Mouse (Mus musculus) heart, postnatal 14 days (tissue): Measurements from ENCODE around the gene A730049H05Rik. TPM values are rescaled to one million over a fixed set of nuclear protein-coding genes. Genes with fewer than 3 reads are reported as not detected.

ENCODE experiments used
- DNase-seq, 2 experiments: peaks; one replicate each; pipeline ENCODE4 v3.0.0; 2021 to 2022
- intact Hi-C: fragments of 180-260 bp; cut with DNase I; formaldehyde crosslinking; loops from one replicate; pipeline ENCODE4 v1.15.1; 2025
- long read RNA-seq, 2 experiments: library from polyadenylated mRNA; stranded (forward); transcript quantifications; one replicate each; pipeline ENCODE4 v2.0.0; 2021
- total RNA-seq, 2 experiments: library from RNA; stranded (reverse); gene quantifications; 2 replicates each; pipeline ENCODE4 v1.2.3; 2021

Gene A730049H05Rik
- under 1 TPM; 0.12 to 0.22 TPM for total RNA-seq
- long read RNA-seq, experiment 1, result 0 reads
- long read RNA-seq, experiment 2, result 0 reads

DNA sequence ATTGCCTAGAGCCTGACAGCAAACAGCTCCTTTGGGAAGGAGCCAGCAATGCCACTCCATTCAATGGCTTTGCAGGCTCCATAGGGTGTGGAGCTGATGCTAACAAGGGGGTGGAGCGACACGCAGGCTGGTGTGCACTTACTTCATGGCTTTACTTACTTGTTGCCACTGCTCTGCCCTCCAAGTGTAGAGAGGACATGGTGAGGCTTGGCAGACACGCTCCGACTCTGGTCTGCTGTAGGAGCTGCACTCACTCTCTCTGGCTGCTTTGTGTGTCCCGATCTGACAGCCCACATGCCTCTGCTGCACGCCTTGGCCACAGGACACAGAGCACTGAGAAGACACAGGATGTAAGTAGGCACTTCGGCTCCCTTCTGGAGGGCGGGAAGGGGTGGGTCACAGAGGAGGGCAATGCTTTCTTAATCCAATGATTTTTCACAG, at the start of gene A730049H05Rik:
TSS of gene A730049H05Rik (plus strand) at position 168 of the 441 bp plus-strand sequence.
- DNase-seq, result no peak
- intact Hi-C loops, result no loop called here

DNA sequence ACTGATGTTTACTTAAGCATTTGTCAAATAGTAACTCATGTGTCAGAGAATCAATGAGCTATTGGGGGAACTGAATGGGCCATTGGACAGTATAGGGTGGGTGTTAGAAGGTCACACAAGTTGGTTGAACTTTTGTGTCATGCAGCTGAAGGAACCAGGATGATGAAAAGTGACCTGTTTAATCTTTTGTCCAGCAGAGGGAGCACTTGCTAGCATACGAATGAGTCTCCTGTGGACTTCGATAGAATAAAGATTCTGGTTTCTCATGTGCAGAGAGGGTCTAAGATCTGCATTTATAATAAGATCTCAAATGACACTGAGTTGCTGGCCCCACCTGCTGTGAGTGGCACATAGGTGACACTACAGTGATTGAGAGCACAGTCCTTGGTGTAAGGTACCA, 39.9 kb upstream of the A730049H05Rik start:
- DNase-seq, result peak in 1 of 2 experiments; percentile 49
- intact Hi-C loops, result no loop called here

DNA sequence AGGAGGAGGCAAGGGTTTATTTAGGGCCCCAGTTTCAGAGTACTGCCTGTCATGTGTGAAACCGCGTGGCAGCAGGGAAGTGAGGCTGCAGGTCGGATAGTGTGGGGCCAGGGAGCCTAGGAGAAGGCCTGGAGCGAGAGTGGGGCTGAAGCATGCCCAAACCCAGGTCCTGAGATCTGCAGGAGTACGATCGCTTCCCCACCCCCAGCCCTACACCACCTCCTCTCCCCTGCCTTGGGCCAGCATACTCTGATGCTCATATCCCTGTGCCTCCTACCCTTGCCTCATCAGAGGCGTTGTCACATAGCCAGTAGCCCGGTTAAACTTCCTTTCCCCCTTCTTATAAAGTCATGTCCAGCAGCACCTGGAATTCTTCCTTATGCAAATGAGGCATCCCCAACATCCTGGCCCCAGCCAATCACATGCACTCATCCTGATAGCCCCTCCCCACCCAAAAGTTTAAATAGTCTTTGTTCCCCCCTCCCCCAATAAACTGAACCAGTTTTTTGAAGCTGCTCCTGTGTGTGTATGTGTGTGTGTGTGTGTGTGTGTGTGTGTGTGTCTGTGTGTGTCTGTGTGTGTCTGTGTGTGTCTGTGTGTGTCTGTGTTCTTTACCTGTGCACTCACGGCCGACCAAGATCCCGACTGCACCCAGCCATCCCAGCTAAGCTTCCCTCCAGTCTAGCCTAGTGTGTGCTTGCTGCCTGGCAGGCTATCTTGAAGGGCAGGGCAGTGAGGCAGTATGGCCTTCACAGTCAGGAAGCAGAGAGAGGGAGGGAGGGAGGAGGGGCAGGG, 36.9 kb upstream of the A730049H05Rik start:
- intact Hi-C loops, result no loop called here
- no peak for DNase-seq

DNA sequence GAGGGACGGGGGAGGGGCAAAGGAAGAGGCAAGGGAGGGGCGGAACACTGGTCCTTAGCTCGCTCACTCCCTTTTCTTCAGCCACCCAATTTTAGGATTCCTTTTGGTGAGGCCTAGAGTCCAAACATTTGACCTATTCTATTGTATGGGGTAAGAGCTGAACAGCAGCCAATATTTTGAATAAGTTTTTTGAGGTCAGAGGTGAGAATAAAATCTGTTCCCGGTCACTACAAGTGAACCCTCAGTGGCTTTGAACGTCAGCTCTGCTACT, 36.4 kb upstream of the A730049H05Rik start:
- intact Hi-C loops, result no loop called here
- no peak for DNase-seq

DNA sequence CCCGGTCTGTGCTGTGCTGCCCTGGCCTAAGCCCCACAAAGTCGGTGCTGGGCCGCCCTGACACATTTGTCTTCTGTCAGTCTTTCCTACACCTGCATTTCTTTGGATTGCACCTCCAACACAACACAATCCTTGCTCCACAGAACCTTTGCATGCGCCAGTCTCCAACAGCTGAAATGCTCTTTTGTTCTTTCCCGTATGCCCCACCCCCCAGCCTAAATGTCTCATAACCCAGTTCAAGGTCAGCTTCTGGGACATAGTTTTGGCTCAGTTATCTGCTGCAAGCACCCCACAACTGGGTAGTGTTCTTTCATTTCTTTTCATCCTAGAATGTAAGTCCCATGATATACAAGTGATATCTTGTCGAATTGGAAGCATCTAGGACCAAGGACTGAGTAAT, 34.8 kb upstream of the A730049H05Rik start:
- DNase-seq, result no peak
- intact Hi-C loops, result no loop called here

DNA sequence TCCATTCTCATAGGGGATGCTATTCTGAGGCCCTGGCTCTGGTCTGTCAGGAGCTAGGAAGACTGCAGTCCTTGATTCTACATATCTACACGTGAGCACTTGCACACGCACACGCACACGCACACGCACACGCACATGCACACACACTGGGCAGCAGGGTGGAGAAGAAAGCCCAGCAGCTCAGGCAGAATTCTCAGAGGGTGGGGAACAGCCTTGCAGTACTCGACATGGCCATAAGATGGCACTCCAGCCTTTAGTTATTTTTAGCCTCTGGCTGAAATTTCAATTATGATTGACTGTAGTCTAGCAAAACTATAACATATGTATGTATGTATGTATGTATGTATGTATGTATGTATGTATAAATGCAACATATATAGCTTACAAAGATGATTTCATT, 31.5 kb upstream of the A730049H05Rik start:
- peak; percentile 63 to 73 for DNase-seq
- intact Hi-C loops, result loop anchor here (5.0 kb wide), 2 partner anchors 88 to 943 kb away; no protein-coding TSS in a partner anchor

DNA sequence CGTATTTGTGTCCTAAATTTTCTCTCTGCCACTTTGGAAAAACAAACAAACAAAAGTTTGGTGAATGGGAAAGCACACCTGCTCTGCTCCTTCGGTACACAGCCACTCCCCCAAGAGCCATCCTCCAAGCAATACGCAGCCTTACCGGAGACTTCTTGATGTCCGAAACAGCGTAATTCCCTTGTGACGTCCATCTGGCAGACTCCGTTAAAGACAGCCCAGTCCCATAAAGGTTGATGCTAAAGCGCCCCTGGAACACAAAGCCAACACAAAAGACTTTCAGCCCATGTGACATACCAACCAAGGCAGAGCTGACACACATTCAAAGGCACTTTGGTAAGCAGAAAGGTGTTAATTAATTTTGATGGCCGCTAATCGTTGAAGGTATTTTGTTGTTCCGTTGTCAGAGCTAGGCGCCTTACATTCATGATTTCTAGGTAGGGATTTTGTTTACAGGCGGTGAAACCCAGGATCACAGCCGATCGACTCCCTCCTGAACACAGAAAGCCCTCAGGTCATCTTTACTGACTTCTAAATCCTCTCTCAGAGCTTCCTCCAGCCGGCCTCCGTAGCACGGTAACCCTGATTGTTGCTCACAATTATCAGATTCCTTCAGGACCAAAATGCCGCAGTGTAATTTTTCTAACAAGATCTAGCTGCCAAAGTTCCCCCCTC, 29.4 kb upstream of the A730049H05Rik start:
- intact Hi-C loops, result loop anchor here (1.0 to 5.0 kb wide), 5 partner anchors 85 to 940 kb away; partner anchors contain the start of gene Adamts9
- DNase-seq, result no peak

DNA sequence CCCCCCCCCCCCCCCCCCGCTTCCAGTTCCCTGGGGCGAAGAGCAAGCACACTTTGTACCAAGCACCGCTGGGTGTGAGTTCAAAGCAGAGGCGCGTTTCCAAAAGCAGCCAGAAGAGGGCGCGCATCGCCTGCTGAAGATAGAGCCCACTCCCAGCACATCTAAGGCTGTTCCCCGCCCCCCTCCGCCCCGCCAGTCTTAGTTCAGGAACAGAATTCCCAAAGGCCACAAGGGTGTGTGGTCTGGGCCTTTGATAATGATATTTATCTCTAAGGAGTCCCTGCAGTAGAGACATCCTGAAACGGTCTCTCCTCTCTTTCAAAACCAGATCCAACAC, 28.9 kb upstream of the A730049H05Rik start:
- intact Hi-C loops, result loop anchor here (1.0 to 5.0 kb wide), 5 partner anchors 85 to 940 kb away; partner anchors contain the start of gene Adamts9
- DNase-seq, result peak; percentile 93 to 95

DNA sequence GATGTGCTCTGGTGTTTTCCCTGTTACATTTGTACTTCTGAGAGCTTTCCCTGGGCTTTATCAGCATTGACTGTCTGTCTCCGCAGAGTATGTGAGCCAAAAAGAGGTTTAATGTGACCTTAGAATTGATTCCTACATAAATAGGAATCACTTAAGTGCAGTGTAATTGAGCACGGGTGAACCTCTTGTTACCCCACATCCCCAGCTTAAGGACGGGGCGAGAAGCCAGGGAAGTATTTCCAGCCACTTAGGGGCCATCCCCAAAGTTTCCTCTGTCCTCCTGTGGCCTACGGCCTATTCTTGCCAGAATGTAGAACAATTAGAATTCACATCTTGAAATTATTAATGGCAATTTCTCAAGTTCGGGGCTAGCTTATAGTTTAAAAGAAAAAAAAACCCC, 22.5 kb upstream of the A730049H05Rik start:
- intact Hi-C loops, result no loop called here
- no peak for DNase-seq

DNA sequence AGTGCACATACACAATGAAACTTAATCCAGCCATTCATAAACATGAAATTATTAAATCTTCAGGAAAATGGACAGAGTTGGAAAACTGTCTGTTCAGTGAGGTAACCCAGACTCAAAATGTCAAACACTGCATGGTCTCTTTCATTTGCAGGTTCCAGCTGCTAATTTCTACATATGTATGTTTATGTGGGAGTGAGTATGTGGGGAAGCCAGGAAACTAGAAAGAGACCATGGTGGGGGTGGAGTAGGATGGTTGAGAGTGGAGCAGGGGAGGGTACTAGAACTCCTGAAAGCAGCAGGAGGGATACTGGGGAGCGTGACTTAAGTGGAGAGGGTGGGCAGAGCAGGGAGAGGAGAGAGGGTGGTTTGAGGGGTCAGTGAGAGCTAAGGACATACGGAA, 14.8 kb upstream of the A730049H05Rik start:
- intact Hi-C loops, result loop anchor here (5.0 kb wide), 1 partner anchor 141 kb away; the partner anchor contains the start of gene Adamts9
- DNase-seq, result no peak

DNA sequence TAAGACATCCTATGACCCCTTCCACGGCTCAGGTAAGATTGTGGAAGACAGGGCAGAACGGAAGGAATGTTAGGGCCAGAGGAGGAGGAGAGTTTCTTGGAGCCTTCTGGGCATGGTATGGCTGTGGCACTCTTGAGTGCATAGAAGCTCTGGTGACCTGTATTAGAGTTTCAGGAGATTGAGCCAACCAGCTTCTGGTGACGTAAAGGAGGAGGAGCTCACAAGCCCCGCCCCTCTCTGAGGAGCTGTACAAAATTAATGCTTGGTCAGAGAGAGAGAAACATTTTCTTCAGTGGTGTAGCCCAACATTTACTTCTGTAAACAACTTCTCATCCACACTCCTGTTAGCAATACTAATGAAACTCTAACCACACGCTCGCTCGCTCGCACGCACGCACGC, 13.9 kb upstream of the A730049H05Rik start:
- DNase-seq, result no peak
- intact Hi-C loops, result loop anchor here (5.0 kb wide), 1 partner anchor 140 kb away; the partner anchor contains the start of gene Adamts9

DNA sequence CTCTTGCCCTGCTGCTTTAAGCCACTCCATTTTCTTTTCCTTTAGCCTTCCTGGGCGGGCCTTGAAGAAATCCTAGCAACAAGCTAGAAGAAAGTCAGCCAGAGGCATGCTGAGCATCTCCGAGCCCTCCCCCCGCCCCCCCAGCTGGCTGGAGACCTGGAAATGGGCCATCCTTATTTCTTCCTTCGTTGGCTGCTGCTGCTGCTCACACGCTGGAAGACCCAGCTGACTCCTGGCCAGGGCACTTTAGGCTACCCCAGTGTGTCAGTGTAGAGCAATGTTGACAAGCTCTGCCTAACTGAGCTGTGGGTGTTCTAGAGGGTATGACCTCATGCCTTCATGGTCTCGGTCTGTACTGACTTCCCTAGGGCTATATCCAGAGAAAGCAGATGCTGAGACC, 13.1 kb upstream of the A730049H05Rik start:
- DNase-seq, result peak; percentile 53 to 68
- intact Hi-C loops, result loop anchor here (5.0 kb wide), 1 partner anchor 139 kb away; the partner anchor contains the start of gene Adamts9

DNA sequence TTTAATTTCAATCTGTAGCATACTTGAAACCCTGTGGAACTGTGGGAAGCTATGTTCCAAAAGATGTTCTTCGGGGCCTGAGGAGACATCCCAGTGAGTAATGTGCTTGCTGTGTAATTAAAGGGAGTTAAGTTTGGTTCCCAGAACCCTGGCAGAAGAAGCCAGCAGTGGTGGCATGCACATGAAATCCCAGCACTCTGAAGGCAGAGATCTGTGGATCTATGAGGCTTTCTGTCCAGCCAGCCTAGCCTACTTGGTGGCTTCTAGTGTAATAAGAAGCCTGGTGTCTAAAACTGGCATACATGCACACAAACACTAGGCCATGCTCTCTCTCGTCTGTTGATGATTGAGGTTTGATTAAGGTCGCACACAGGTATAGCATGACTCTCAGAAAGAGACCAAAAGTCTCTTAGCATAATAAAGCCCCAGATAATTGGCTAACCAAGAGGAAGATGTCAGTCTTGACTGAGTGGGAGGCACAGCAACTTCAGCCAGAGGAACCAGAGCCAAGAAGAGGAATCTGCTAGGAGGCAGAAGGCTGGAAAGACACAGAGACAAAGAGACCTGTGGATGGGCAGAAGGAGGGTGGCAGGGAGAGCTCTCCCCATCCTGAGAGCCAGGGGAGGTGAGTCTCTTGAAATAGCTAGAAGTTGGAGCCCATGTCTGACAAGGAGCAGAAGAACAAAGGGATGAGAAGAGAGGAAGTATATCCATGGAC, 11.9 kb upstream of the A730049H05Rik start:
- intact Hi-C loops, result loop anchor here (5.0 kb wide), 1 partner anchor 138 kb away; the partner anchor contains the start of gene Adamts9
- DNase-seq, result no peak

DNA sequence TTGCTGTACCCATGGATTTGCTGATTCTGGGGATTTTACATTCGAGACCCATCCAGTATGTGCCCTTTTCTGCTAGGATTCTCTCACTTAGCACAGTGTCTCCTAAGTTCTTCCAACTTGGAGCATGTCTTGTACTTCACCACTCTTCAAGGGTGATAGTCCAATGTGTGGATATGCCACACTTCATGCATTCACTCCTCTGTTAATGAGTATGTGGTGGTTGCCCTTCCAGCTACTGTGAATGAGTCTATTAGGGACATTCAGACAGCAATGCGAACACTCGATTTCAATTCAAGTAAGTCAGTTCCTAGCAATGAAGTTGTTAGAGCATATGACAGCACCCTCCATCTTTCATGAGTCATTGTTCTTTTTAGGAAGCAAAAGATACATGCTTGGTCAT, 6.5 kb upstream of the A730049H05Rik start:
- intact Hi-C loops, result no loop called here
- DNase-seq, result no peak

DNA sequence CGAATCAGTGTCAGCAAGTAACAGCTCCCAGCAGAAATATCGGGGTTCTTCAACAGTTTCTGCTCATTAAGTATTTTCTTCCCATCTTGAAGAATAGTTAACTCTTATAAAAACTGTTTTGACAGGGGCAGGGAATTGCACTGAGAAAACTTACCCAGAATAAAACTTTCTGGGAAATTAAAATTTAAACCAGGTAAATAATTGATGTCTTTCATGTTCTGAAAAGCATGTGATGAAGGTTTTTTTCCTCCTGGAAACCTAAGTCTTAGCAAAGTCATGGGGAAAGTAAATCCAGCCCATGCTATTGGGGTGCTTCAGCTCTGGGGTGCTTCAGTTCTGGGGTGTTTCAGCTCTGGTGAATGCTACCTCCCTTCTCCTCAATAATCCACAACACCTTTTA, 5.7 kb upstream of the A730049H05Rik start:
- DNase-seq, result no peak
- intact Hi-C loops, result no loop called here

DNA sequence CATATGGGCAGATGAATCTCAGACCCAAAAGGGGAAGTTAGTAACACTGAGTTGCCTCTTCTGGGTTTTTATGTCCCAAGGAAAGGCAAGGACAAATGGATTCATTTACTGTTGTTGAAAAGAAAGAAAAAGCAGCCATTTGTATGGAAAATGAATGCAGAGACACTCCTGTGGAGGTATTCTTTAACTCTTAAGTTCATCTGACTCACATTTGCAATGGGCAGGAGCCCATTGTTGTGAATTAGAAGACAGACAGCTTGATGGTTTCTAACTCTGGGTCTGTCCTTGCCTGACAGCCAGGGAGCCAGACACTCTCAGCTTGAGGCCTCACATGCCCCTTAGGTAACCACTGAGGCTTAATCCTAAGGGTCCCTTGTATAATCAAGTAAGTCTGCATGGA, 4.7 kb upstream of the A730049H05Rik start:
- intact Hi-C loops, result no loop called here
- DNase-seq, result no peak

DNA sequence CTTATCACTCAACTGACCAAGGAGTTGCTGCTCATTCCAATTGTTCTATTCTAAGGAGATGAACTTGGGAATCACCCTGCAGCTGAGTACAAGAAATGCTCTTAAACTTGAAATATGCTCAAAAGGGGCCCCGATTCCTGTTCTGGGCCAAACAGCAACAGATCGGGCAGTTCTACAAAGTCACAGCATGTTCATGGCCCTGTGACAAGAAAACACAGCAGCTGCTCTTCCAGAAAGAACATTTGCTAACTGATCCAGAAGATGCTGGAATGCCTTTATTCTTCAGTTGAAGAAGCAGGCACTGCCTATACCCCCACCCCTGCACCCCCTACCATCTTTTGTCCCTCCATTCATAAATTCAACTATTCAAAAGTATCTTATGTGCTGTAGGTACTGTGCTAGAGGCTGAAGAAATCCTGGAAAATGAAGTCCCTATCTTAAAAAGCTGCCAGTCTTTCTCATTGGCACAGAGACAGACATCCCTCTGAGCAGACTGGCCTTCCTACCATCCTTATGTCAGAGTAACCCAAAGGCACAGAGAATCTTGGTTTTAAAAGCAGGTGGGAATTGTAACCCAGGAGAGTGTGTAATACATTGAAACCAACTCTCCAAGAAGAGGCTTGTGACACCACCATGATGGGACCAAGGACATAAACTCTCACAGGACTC, 3.4 kb upstream of the A730049H05Rik start:
- DNase-seq, result peak; percentile 28 to 39
- intact Hi-C loops, result no loop called here

DNA sequence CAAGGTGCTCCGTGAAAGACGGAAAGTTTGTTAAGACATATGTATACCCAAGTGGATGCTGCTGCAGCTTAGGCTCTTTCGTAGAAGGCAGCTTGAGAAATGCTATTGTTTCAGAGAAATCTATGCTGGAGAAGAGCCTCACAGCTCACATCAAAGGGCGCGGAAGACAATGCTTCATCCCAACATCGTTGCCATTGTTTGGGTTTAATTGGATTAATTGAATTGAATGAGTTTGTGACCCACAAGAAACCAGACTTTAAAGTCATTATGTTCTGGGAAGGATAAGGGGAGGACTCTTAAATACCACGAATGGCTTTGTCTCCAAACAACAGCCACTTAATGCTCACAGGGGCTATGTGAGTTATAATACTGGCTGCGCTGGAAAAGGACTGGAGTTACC, 1.4 kb downstream of the A730049H05Rik start:
- DNase-seq, result no peak
- intact Hi-C loops, result no loop called here

DNA sequence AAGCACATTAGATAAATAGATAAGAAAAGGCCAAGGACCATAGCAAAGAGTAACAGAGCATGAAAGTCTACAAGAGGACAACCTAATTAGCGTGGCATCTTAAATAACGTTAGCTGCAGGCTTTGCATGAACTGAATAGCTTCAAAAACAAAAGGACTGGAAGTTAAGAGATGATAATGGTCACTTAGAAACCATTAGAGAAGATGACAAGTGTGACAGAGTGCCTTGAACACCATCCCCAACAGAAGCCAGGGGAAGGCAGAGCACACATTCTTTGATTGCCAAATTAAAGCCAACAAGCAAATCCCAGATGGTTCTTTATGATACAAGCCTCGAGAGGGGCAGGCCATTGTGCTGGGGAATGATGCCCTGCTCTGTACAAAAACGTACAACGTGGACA, 5.3 kb downstream of the A730049H05Rik start:
- intact Hi-C loops, result no loop called here
- no peak for DNase-seq

DNA sequence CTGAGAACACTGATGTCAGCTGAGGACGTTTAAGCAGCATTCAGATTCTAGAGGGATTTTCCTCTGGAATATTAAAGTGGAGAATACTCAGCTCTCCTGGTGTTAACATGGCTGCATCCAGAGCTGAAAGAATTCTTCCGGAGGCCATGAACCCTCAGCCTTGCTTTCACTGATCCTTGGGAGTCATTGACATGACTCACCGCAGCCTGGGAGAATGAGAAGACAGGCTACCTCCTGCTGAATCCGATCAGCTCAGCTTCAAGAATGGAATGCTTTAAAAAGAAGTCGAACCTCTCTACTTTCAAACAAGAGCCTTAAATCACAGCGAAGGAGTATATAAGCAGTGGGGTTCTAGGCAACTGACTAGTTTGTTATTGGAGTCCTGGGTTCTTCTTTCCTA, 5.7 kb downstream of the A730049H05Rik start:
- intact Hi-C loops, result no loop called here
- no peak for DNase-seq
